Mouse (Mus musculus): Measurements from ENCODE around the gene Coro6. TPM values are rescaled to one million over a fixed set of nuclear protein-coding genes. Genes with fewer than 3 reads are reported as not detected.

Coro6 gene
- total and polyA plus RNA-seq, 2 experiments from 2014 or later, result 30.1 to 45.8 TPM

GRCm38 (mm10) chr11:77494344-77494676 lies 32.1 kb downstream of the Coro6 start:
- Histone ChIP-seq H3K27me3 (ENCODE audit: control insufficient read depth, insufficient read depth, low read length) (no peaks in the 10 kb centered on the region), H3K4me1 (ENCODE audit: control insufficient read depth, insufficient read depth) (peaks cover 38% of the 10 kb centered on the region), H3K9ac (replicated peaks; ENCODE audit: low read depth, low read length) (peak overlapping the region; percentile 93), H3K4me3 (ENCODE audit: low read depth, low read length) (peak overlapping the region; percentile 93), H3K36me3 (replicated peaks; ENCODE audit: control insufficient read depth, insufficient read depth, low read length) (peaks cover 5% of the 10 kb centered on the region; the same call in 1 of the 2 replicates), H3K9me3 (replicated peaks; ENCODE audit: control insufficient read depth, low read length) (no peaks in the 10 kb centered on the region), H3K27ac (ENCODE audit: low read depth) (peak overlapping the region; percentile 97), H3K4me2 (ENCODE audit: low read depth, low read length) (peak overlapping the region; percentile 88)
- ATAC-seq (ENCODE audit: insufficient read depth, low read depth) (no peak), DNase-seq (ENCODE audit: low spot score) (no peak)
- TF ChIP-seq CTCF (IDR thresholded peaks at IDR 0.05; ENCODE audit: low read depth) (no peak), EP300 (IDR thresholded peaks at IDR 0.05; ENCODE audit: low read depth) (no peak)
- 19% methylated on average over 4 of the region's 4 CpGs for WGBS

GRCm38 (mm10) chr11:77494782-77495181 lies 32.6 kb downstream of the Coro6 start:
- TF ChIP-seq EP300 (IDR thresholded peaks at IDR 0.05; ENCODE audit: low read depth), result no peak
- no peak for TF ChIP-seq CTCF (IDR thresholded peaks at IDR 0.05; ENCODE audit: low read depth)
- ATAC-seq (ENCODE audit: insufficient read depth, low read depth) (no peak), DNase-seq (ENCODE audit: low spot score) (no peak)
- Histone ChIP-seq H3K4me3 (ENCODE audit: low read depth, low read length) (peak overlapping the region; percentile 93), H3K9me3 (replicated peaks; ENCODE audit: control insufficient read depth, low read length) (no peaks in the 10 kb centered on the region), H3K9ac (replicated peaks; ENCODE audit: low read depth, low read length) (peak overlapping the region; percentile 93; the same call in 1 of the 2 replicates), H3K27ac (ENCODE audit: low read depth) (peak overlapping the region; percentile 97), H3K4me1 (ENCODE audit: control insufficient read depth, insufficient read depth) (peaks cover 38% of the 10 kb centered on the region), H3K4me2 (ENCODE audit: low read depth, low read length) (peak overlapping the region; percentile 88), H3K27me3 (ENCODE audit: control insufficient read depth, insufficient read depth, low read length) (no peaks in the 10 kb centered on the region), H3K36me3 (replicated peaks; ENCODE audit: control insufficient read depth, insufficient read depth, low read length) (peaks cover 9% of the 10 kb centered on the region)
- 57% methylated on average over 6 of the region's 6 CpGs for WGBS

GRCm38 (mm10) chr11:77495507-77495906 lies 33.3 kb downstream of the Coro6 start:
- Histone ChIP-seq H3K4me3 (ENCODE audit: low read depth, low read length) (no peak overlapping the region), H3K9ac (replicated peaks; ENCODE audit: low read depth, low read length) (peak overlapping the region; percentile 23; the same call in 1 of the 2 replicates), H3K9me3 (replicated peaks; ENCODE audit: control insufficient read depth, low read length) (no peaks in the 10 kb centered on the region), H3K27ac (ENCODE audit: low read depth) (peak overlapping the region; percentile 94; the same call in 1 of the 2 replicates), H3K36me3 (replicated peaks; ENCODE audit: control insufficient read depth, insufficient read depth, low read length) (peaks cover 16% of the 10 kb centered on the region), H3K4me2 (ENCODE audit: low read depth, low read length) (peak overlapping the region; percentile 88; the same call in 1 of the 2 replicates), H3K4me1 (ENCODE audit: control insufficient read depth, insufficient read depth) (peaks cover 32% of the 10 kb centered on the region), H3K27me3 (ENCODE audit: control insufficient read depth, insufficient read depth, low read length) (no peaks in the 10 kb centered on the region)
- DNase-seq (ENCODE audit: low spot score) (no peak), ATAC-seq (ENCODE audit: insufficient read depth, low read depth) (no peak)
- no peak for TF ChIP-seq CTCF (IDR thresholded peaks at IDR 0.05; ENCODE audit: low read depth)

- Histone ChIP-seq H3K27ac (ENCODE audit: low read depth) (peak overlapping the region; percentile 94), H3K9me3 (replicated peaks; ENCODE audit: control insufficient read depth, low read length) (no peaks in the 10 kb centered on the region), H3K9ac (replicated peaks; ENCODE audit: low read depth, low read length) (no peak overlapping the region; the same call in 1 of the 2 replicates), H3K4me2 (ENCODE audit: low read depth, low read length) (peak overlapping the region; percentile 20; the same call in 1 of the 2 replicates), H3K36me3 (replicated peaks; ENCODE audit: control insufficient read depth, insufficient read depth, low read length) (peaks cover 25% of the 10 kb centered on the region), H3K4me1 (ENCODE audit: control insufficient read depth, insufficient read depth) (peaks cover 25% of the 10 kb centered on the region), H3K4me3 (ENCODE audit: low read depth, low read length) (no peak overlapping the region), H3K27me3 (ENCODE audit: control insufficient read depth, insufficient read depth, low read length) (no peaks in the 10 kb centered on the region)
- TF ChIP-seq CTCF (IDR thresholded peaks at IDR 0.05; ENCODE audit: low read depth) (peak; percentile 32), EP300 (IDR thresholded peaks at IDR 0.05; ENCODE audit: low read depth) (peak; percentile 87; the same call in 1 of the 2 replicates)
- peak; percentile 67 for DNase-seq (ENCODE audit: low spot score)
- peak; percentile 27 for ATAC-seq (ENCODE audit: insufficient read depth, low read depth)
- WGBS, result 56% methylated on average over 6 of the region's 6 CpGs
Measured at GRCm38 (mm10) chr11:77497341-77497756, 35.1 kb downstream of the Coro6 start.

GRCm38 (mm10) chr11:77497851-77498250 lies 35.6 kb downstream of the Coro6 start:
- H3K36me3 ChIP-seq (replicated peaks; ENCODE audit: control insufficient read depth, insufficient read depth, low read length), result peaks cover 30% of the 10 kb centered on the region
- H3K9ac ChIP-seq (replicated peaks; ENCODE audit: low read depth, low read length), result no peak overlapping the region
- no peaks in the 10 kb centered on the region for H3K9me3 ChIP-seq (replicated peaks; ENCODE audit: control insufficient read depth, low read length)
- WGBS, result 47% methylated on average over 4 of the region's 4 CpGs
- peak; percentile 45 for DNase-seq (ENCODE audit: low spot score)
- H3K4me3 ChIP-seq (ENCODE audit: low read depth, low read length), result no peak overlapping the region
- TF ChIP-seq EP300 (IDR thresholded peaks at IDR 0.05; ENCODE audit: low read depth), result no peak
- TF ChIP-seq CTCF (IDR thresholded peaks at IDR 0.05; ENCODE audit: low read depth), result no peak
- no peaks in the 10 kb centered on the region for H3K27me3 ChIP-seq (ENCODE audit: control insufficient read depth, insufficient read depth, low read length)
- H3K27ac ChIP-seq (ENCODE audit: low read depth), result peak overlapping the region; percentile 94
- H3K4me1 ChIP-seq (ENCODE audit: control insufficient read depth, insufficient read depth), result peaks cover 25% of the 10 kb centered on the region
- ATAC-seq (ENCODE audit: insufficient read depth, low read depth), result peak; percentile 36
- H3K4me2 ChIP-seq (ENCODE audit: low read depth, low read length), result peak overlapping the region; percentile 20; the same call in 1 of the 2 replicates

All from heart, postnatal 0 days (tissue).